Mouse (Mus musculus) bone marrow macrophage, adult 2 months (primary cell): ENCODE data around the gene Map3k13.

ENCODE experiments used
- CTCF ChIP-seq: IDR thresholded peaks from 2 replicates; pipeline ENCODE4 v1.5.1; 2012; ENCODE audit warnings: low read depth, mild to moderate bottlenecking, low read length, moderate library complexity
- POLR2A ChIP-seq: IDR thresholded peaks from 2 replicates; pipeline ENCODE4 v1.6.1; 2012; ENCODE audit warnings: mild to moderate bottlenecking, low read depth, low read length, borderline replicate concordance

DNA sequence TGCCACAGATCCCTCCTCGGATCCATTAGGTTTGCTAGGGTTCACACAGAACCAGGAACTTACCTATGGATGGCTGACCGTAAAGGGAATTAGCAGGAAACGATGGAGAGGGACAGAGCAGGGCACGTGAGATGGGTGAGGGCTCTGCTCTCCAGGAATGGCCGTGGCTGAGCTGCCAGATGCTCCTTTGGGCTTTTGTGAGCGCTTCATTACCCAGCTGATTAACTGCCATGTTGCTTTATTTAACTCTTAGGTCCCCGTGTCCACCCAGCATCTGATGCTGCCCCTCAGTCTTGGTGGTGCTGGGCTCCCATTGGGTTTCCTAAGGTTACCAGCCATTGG lies 21.5 kb downstream of the Map3k13 start:
- no peak for TF ChIP-seq POLR2A
- no peak for TF ChIP-seq CTCF
